Mouse (Mus musculus) heart, adult 2 months (tissue): Measurements from ENCODE around the gene Gucd1.

Source experiments
- CTCF ChIP-seq: fragments of 200-600 bp; IDR thresholded peaks from 2 replicates; pipeline ENCODE4 v1.8.1; 2022; ENCODE audit warnings: antibody characterized with exemption, mild to moderate bottlenecking, moderate library complexity
- EP300 ChIP-seq: fragments of 200-500 bp; IDR thresholded peaks from 2 replicates; pipeline ENCODE4 v1.6.1; 2011; ENCODE audit warnings: low read depth, low read length, control low read depth; ENCODE audit not compliant: insufficient read depth
- POLR2A ChIP-seq: fragments of 200-500 bp; IDR thresholded peaks from 2 replicates; pipeline ENCODE4 v1.6.1; 2011; ENCODE audit warnings: mild to moderate bottlenecking, low read depth, low read length, control low read depth; ENCODE audit not compliant: insufficient read depth

- TF ChIP-seq CTCF (peak; percentile 43), POLR2A (no peak), EP300 (no peak)
These were observed 74.8 kb downstream of the Gucd1 start for GRCm38 (mm10) chr10:75443017-75443416.
